Mouse (Mus musculus) liver, postnatal 0 days (tissue): ENCODE results near the gene Dct.

Source experiments
- CTCF ChIP-seq: sonication (generic); IDR thresholded peaks from 2 replicates; pipeline ENCODE4 v1.5.1; 2016; ENCODE audit warnings: antibody characterized with exemption, low read depth
- EP300 ChIP-seq: IDR thresholded peaks from 2 replicates; pipeline ENCODE4 v1.6.1; 2016; ENCODE audit warnings: antibody characterized with exemption, low read depth, mild to moderate bottlenecking

GRCm38 (mm10) chr14:118051396-118051795 lies 648 bp downstream of the Dct start:
- TF ChIP-seq EP300 (no peak), CTCF (no peak)
